Mouse (Mus musculus) cortical plate, adult 2 months (tissue): ENCODE results near the gene Mapre1. TPM values are rescaled to one million over a fixed set of nuclear protein-coding genes. Genes with fewer than 3 reads are reported as not detected.

ENCODE experiments used
- H3K27ac ChIP-seq: fragments of 200-500 bp; 2 replicates; pipeline ENCODE4 v1.5.1; 2012; ENCODE audit warnings: low read length, control low read depth, inconsistent platforms; ENCODE audit not compliant: insufficient read depth
- H3K4me1 ChIP-seq: fragments of 200-500 bp; 2 replicates; pipeline ENCODE4 v1.6.1; 2011; ENCODE audit warnings: low read length; ENCODE audit not compliant: control insufficient read depth, insufficient read depth
- H3K4me3 ChIP-seq: fragments of 200-500 bp; 2 replicates; pipeline ENCODE4 v1.5.1; 2011; ENCODE audit warnings: mild to moderate bottlenecking, low read length, control low read depth; ENCODE audit not compliant: insufficient read depth
- CTCF ChIP-seq: fragments of 200-500 bp; IDR thresholded peaks from 2 replicates; pipeline ENCODE4 v1.5.1; 2011; ENCODE audit warnings: mild to moderate bottlenecking, control low read depth, low read length; ENCODE audit not compliant: insufficient read depth; ENCODE audit errors: extremely low read depth
- POLR2A ChIP-seq: fragments of 200-500 bp; IDR thresholded peaks from 2 replicates; pipeline ENCODE4 v1.6.1; 2011; ENCODE audit warnings: mild to moderate bottlenecking, low read length, control low read depth; ENCODE audit not compliant: insufficient read depth; ENCODE audit errors: extremely low read depth
- polyA plus RNA-seq: library from polyadenylated mRNA; depleted of rRNA; stranded (reverse); fragments of >200 nt; gene quantifications from 2 replicates; pipeline ENCODE4 v1.2.3, GENCODE M21; 2012; rRNA removed

Gene Mapre1
- polyA plus RNA-seq, 1 experiment: 23.9 TPM

- no peaks in the 10 kb centered on the region for H3K4me1 ChIP-seq
- H3K4me3 ChIP-seq: no peak overlapping the region
- no peak overlapping the region for H3K27ac ChIP-seq
- TF ChIP-seq POLR2A (no peak), CTCF (no peak)
Measured at GRCm38 (mm10) chr2:153809921-153810320, 68.8 kb downstream of the Mapre1 start.

GRCm38 (mm10) chr2:153822005-153822543 lies 81.0 kb downstream of the Mapre1 start:
- Histone ChIP-seq H3K27ac (no peak overlapping the region), H3K4me1 (no peaks in the 10 kb centered on the region), H3K4me3 (no peak overlapping the region)
- TF ChIP-seq CTCF (no peak), POLR2A (no peak)

Other genes starting within 250 kb of the Mapre1 start
- not detected in 2 replicates for gene 4930404H24Rik, start 248.5 kb upstream of the Mapre1 start, polyA plus RNA-seq
- 33.6 and 33.9 TPM in 2 replicates for gene Nol4l, start 211.3 kb upstream of the Mapre1 start, polyA plus RNA-seq
- 29.2 and 31.3 TPM in 2 replicates for gene Commd7, start 108.5 kb upstream of the Mapre1 start, polyA plus RNA-seq
- gene Dnmt3b, start 91.8 kb upstream of the Mapre1 start, polyA plus RNA-seq: 0.96 and 1.0 TPM in 2 replicates
- 0.19 and 0.23 TPM in 2 replicates for gene Dnmt3c, start 44.6 kb upstream of the Mapre1 start, polyA plus RNA-seq
- gene Efcab8, start 38.7 kb downstream of the Mapre1 start, polyA plus RNA-seq: 0.06 TPM in 2 replicates
- not detected in 2 replicates for gene Sun5, start 129.8 kb downstream of the Mapre1 start, polyA plus RNA-seq
- gene Bpifb2, start 133.8 kb downstream of the Mapre1 start, polyA plus RNA-seq: not detected in 2 replicates
- gene Bpifb6, start 159.1 kb downstream of the Mapre1 start, polyA plus RNA-seq: not detected in 2 replicates
- not detected in 2 replicates for gene Bpifb3, start 177.0 kb downstream of the Mapre1 start, polyA plus RNA-seq
- 0.08 TPM in 2 replicates for gene Bpifb4, start 196.9 kb downstream of the Mapre1 start, polyA plus RNA-seq
- not detected in 2 replicates for gene Bpifa6, start 233.7 kb downstream of the Mapre1 start, polyA plus RNA-seq